Mouse (Mus musculus): Measurements from ENCODE around the gene Ddc.

The Ddc gene

DNA sequence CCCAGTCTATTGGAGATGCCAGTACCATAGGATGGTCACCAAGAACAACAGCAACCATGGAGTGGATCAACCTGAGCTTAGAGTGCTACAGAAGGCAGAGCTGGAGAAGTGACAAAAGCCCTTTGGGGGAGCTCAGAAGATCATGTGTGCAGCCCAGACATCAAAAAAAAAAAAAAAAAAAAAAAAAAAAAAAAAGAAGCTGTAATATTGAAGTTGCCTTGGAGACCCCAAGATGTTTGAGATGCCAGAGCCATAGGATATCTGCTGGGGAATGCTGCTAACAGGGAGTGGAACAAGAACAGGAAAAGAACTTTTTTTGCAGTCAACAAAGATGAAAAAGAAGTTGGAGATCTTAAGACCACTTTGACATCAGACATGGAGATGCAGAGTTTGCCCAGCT is 7.6 kb upstream of the Ddc start:
- DNase-seq (ENCODE audit: low spot score in 2 of 2): no peak

DNA sequence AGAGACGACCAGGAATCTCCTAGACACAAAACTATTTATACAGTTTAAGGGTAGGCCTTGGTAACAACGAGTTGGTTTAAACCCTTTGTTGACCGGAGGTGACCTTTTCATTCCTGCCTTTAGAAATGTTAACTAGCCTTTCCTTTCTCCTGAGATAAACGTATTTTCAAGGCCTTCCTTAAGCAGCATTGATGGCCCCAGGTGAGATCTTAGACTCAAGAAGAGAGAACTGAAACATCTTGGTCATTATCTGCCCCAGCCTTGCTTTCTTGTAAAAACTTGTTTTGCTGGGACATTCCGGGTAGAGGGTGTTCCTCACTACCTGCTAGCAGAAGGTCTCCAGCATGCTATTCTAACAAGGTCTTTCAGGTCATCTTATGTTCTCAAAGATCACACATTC is 7.1 kb upstream of the Ddc start:
- no peak for DNase-seq (ENCODE audit: low spot score in 2 of 2)

DNA sequence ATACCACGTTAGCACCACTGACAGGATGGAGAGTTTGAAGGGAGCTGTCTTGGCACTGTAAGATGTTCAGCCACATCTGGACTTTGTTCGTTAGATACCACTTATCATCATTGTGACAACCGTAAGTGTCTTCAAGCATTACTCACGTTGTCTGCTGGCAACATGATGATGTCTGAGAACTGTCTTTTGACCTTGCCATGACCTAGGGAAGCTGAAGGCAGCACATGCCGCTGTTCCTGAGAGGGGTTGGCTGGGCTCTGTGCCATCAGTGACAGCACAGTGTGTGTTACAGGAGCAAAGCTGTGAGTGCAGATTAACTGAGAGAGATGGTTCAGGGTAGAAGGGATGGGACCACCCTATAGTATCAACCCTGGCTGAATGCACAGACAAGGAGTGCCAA is 3.6 kb upstream of the Ddc start:
- no peak for DNase-seq (ENCODE audit: low spot score in 2 of 2)

DNA sequence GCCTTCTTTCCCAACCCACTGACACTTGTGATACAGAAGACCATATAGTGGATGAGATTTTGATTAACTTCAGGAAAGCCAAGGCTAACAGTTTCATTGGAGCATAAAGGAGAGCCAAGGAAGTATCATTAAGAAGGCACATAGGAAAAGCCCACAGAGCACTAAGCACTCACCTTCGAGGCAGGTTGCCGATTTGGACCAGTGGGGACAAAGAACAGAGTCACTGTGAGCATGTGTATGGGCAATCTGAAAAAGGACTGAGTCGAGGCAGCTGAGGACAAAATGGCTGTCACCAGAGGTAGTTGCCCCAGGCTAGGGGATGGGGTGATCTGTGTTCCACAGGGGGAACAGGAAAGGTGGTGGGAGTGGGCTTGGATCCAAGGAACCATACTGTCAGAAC is 552 bp upstream of the Ddc start:
- no peak for DNase-seq (ENCODE audit: low spot score in 2 of 2)

DNA sequence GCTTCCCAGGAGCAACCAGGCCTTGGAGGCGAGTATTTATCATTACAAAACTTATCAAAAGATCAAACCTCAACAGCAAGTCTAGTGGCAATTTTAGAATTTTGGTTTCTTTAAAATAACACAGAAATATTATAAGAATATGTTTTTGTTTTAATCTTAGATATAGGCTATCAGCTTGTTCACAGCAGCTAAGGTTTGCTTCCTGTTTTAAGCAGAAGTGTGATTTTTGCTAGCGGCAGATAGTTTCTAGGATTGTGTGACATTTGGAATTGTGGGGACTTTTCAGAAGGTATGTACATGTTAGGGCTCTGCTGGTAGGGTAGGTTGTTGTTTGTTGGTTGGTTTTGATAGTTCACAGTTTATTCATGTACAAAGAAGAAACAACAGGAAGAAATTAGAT is 2.5 kb downstream of the Ddc start:
- DNase-seq (ENCODE audit: low spot score in 2 of 2): no peak

DNA sequence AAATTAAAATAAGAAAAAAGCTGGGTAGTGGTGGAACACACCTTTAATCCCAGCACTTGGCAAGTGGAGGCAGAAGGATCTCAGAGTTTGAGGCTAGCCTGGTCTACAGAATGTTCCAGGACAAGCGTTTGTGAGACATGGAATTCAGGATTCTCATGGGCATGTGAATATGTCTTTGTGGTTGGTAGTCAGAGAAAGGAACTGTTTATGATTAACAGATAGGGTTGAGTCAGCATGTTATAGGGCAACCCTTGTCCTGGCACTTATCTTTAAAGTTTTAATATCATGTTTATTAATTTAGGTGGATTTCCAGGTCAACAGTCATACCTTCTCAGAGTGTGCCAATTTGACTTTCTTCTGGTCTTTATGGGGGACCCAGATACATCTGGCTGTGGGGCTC is 4.2 kb downstream of the Ddc start:
- no peak for DNase-seq (ENCODE audit: low spot score in 2 of 2)

DNA sequence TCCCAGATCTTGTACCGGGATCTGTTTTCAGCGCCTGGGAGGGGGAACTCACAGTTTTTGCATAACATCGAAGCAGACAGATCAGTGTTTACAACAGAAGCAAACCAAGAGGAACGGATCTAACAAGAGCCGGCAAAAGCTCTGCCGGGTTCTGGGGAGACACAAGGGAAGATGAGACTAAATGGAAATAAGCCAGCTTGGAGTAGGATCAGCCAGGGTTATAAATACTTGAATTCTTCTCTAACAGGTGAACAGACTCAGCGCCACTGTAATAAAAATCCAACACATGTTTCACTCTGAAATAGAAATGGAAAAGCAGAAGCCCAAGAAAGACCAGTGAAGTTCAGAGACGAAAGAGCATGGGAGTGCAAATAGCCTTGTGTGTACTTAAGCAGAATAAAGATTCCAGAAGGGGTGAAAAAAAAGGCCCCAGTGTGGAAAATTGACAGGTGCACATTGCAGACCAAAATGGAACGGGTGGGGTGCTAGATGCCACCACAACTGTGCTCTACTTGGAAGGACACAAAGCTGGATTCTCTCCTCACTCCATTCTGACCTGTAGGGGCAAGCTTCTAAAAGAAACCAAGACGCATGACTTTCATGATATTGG is 4.8 kb downstream of the Ddc start:
- no peak for DNase-seq (ENCODE audit: low spot score in 2 of 2)

DNA sequence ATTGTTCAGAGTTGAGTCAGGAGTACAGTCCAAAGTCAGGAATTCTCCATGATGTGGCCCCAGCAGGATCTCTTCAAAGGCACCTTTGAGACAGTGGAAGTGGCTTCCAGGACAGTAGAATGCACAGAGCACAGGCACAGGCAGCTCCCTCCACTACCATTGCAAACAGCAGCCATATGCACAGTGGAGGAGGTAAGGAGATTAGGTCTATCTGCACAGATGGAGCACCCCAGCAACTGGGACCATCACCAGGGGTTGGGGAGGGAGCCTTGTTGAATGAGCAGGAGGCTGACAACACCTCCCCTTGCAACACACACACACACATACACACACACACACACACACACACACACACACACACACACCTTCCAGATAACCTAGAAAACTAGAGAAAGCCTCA is 6.1 kb downstream of the Ddc start:
- no peak for DNase-seq (ENCODE audit: low spot score in 2 of 2)

DNA sequence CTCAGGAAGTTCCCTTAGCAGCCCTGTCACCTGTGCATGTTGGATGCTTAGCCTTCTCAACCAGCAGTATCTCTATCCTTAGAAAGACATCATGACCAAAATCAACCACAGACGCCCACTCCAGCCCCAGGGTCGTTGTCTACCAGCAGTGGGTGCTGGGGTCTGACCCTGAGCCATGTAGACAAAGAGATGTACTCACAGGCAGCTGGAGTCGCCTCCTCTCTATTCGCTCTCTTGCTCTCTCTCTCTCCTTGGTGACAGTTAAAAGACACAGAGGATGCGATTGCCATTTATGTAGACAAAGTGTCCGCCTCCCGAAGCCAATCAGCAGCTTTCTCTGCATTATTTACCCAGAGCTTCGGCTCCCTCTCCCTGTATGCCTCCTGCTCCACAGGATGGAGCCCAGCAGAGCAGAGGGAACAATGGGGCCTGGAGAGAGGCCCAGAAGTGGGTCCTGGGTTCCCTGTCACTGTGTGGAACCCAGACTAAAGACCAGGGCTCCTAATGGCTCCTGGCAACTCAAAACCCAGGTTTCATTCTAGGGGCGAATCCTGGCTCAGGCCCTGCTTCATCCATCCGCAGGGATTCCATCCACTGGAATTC is 7.7 kb downstream of the Ddc start:
- no peak for DNase-seq (ENCODE audit: low spot score in 2 of 2)

DNA sequence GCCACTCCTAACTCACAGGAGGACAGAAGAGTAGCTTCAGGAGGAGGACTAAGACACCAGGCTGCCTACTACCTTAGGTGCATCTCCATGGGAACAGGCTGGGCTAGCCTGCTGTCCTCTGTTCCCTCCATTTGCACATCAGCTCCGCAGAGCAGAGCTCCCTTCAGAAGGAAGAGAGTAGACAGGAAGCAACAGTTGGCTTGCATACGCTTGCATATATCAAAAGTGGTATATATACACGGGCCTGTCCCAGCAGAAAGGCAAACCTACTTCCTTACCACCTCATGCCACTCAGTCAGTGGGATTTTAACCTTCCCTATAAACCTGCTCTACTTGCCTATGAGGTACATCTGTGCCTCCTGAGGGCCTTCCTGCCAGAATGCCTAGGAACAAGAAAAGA is 9.2 kb downstream of the Ddc start:
- DNase-seq (ENCODE audit: low spot score in 2 of 2): no peak

DNA sequence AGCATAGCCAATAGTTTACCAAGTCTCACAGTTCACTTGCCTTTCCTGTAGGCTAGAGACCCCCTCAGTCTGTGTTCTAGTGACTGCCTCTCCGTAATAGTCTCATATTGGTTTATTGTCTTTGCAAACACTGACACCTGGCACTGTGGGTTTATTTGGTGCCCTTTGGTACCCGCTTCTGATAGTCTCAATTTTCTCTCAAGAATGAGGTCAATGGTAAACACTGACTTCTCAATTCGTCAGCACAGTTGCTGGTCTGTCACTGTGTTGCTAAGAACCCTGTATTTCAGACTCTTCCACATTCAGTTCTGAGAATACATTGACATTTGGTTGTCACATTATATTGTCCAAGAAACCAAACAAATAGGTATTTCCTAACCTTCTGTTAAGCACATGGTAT is 9.9 kb downstream of the Ddc start:
- DNase-seq (ENCODE audit: low spot score in 2 of 2): no peak

DNA sequence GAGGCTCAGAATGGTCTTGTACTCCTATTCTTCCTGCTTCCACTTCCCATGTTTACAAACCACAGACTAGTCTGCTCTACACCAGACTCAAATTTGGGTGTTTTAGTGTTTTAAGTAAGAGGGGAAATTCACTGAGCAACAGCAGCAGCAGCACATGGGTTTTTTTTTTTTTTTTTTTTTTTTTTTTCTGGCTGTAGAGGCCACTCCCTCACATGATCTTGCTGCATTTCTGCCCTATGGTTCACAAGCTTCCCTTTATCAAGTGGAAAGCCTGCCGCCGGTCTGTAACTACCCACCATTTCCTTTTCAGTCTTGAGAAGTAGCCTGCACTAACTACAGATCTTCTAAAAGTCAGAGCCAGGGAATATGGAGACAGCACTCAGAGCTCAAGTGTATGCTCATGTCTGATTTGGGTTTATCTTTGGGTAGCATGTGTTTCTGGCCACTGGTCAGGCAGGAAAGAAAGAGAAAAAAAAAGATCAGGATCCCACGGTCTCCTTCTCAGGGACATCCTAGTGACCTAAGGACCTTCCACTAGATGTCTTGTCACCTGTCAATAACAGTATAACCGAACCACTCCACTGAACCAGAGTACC is 11.4 kb downstream of the Ddc start:
- DNase-seq (ENCODE audit: low spot score in 2 of 2): no peak

DNA sequence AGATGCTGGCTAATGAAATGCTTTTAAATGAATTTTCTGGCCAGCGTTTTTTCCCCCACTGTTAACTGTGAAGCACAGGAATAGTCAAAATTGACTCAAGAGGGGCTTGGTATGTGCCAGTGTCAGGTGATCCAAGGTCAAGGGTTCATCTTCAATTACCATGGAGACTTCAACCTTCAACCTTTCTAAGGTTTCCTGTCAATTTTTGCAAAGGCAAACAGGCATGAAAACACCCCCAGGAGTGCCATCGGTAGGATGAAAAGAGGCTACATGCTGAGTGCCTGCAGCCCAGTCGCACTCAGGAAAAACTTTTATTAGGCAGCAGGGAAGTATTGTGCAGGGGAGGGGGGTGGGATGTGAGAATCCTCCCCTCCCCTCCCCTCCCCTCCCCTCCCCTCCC is 12.0 kb downstream of the Ddc start:
- no peak for DNase-seq (ENCODE audit: low spot score in 2 of 2)

DNA sequence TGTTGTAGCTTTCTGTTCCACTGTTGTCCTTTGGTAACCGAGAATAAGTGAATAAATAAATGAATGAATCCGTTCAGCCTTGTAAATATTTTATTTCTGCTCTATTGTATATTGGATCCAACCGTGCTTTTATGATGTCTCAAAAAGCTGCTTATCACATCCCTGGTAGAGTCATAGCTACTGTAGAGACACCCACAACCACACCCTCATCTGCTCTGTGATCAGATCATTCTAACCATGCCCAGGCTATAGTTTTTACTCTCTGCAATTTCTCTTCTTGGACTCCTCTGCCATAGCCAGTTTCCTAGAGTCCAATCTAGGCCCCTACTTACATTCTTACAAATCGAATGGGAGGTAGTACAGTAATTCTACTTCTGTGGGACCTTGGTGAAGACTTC is 12.7 kb downstream of the Ddc start:
- DNase-seq (ENCODE audit: low spot score in 2 of 2): no peak

DNA sequence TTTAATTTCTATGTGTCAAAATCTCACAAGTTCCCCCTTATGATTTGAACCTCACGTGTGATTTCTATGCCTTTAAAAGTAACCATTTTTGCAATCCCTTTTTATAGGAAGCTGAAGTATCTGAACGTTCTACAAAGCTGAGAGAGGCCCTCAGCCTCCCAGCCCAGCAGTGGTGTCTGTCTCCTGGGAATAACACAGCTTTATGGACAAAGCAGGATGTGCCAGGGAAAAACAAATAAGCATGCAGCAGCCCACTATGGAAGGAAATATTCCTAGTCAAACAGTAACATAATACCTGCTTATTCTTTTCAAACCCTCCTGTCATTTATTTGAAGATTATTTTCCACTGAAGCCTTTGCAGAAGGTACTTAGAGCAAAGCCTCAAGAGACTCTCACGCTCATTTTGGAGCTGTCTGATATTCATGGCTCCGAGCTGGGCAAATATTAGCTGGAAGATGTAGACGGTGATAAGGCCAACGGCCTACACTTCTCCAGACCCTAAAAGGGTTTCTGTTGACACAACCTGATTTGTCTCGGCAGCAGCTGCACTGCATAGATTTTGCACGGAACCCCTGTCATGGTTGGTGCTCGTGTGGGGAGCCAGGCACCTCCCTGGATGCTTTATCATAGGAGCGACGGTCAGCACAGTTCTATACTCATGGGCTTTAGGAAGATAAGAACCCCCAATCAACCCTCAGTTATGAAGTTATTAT is 13.3 kb downstream of the Ddc start:
- no peak for DNase-seq (ENCODE audit: low spot score in 2 of 2)

DNA sequence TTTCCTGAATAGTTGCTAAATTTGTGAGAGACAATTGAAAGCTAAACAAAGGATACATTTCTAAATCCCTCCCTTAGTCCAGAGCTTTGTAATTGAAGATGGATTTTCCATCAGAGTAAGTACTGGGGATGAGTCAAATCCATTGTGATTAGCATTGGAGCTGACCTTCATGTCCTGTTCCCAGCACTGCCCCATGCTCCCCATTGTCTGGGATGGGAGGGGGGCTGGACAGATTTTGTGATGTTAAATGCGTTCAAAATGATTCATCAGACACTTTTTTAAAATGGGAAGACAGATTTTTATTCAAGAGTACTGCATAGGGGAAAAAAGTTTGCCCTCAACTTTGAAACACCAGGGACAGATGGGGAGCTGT is 16.2 kb downstream of the Ddc start:
- no peak for DNase-seq (ENCODE audit: low spot score in 2 of 2)

DNA sequence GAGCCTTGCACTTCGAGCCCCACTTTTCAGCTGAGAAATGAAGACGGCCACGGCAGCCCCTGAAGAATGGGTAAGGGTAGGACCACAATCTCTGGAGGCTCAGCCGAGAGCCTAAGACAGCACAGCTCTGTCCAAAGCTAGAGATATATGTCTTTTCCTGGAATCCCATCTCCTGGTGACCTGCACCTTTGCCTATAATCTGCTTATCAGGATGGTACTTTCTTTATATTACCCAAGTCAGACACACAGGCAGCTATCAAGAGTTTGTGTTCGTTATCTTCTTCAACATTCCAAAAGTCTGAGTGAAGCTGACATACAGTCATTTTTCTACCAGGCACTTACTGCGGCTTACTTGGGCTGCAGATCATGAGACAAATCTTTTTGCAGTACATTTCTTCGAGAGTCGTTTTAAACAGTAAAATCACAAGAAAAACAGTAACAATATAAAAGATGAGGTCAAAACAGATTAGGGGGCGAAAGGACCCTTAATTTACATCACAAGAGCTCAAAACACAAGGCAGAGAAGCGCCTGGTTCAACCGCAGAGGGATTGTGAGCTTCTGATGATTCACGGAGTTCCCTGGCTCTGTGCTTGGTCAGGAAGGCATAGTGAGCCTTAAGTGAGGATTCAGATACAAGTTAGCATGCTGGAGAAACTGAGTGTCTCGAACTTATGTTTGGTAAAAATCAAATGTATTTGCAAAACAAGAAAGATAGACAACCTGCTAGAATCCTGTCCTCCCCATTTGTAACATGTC is 16.7 kb downstream of the Ddc start:
- DNase-seq (ENCODE audit: low spot score in 2 of 2): no peak

DNA sequence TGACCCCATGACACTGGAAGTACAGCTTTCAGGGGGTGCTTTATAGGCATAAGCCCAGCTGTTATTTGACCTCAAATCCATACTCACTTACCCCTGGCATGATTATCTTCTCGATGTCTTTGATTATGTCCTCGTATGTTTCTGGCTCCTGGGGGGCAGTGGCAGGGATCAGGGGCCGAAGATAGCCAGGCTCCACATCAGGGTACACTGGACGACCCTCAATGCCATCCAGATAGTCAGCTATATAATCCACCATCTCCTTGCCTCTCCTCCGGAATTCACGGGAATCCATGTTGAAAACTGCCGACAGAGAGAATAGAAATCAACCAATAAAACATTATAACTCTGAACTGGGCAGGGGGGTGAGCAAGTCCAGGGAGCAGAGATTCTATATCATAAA is 17.6 kb downstream of the Ddc start:
- no peak for DNase-seq (ENCODE audit: low spot score in 2 of 2)

DNA sequence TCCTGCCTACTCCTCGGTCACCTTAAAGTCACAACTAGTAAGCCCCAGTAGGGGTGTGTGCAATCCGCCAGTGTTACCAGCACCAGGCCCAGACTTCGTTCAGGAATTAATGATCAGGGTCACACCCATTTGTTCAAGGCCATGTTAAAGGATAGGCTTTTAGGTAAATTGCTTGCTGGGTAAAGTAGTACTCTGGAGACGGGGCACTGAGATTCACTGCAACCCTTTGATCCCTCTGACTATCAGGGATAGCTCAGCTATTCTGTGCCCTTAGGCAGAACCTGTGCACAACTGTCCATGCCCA is 18.3 kb downstream of the Ddc start:
- DNase-seq (ENCODE audit: low spot score in 2 of 2): no peak

DNA sequence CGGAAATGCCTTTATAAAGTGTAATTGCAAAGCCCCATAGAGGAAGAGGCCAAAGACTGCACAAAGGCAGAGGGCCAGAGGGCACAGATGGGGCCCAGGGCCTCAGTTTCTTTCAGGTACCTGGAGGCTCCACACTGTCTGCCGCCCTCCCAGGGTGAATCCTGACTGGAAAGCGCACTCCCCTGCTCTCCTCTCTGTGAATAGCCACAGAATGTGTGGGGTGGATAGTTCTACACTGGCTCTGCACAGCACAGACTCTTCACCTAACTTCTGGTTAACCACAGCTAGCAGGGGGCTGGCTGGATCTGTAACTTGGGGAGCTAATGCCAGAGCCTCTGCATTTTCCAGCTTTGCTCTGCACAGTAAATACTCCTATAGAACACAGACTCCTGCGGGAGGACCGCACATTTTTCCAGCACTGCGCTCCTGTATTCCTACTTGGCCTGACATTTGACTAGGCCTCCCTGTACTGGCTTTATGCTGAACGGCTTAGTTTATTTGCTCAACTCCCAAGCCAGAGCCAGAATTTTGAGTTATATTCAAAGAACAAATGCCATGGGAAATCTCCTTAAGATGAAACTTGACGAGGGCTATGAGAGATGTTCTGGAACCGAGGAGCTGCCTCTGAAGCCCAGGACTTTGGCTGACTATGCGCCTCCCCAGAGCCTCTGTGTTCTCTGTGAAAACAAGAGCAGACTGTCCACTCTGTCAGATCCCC is 18.8 kb downstream of the Ddc start:
- no peak for DNase-seq (ENCODE audit: low spot score in 2 of 2)

DNA sequence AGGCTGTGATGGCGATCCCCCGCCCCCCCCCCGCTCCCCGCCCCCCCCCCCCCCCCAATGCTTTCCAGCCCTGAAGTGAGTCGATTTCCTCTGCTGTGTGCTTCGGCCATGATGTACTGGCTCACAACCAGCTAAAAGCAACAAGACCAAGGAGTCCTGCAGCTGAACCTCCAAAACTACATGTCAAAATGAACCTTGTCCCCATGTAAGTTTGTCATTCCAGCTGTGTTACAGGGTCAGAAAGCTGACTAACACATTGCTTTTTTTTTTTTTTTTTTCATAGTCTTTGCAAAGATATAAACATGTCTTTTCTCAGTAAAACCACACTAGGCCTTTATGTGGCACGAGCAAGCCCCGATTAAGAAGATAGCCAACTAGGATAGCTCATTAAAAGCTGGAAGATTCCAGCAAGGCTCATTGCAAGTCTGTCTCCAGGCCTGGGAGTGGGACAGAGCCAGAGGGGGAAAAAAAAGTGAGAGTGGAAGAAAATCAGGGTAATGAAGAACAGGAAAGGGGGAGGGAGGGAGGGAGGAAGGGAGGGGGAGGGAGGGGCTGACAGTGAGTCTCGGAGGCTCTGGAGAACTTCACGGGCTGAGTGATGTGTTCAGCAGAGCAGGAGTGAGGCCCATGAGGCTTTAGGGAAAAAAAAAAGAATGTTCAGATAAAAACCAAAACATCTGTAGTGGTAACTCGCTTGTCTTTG is 19.5 kb downstream of the Ddc start:
- DNase-seq (ENCODE audit: low spot score in 2 of 2): no peak

DNA sequence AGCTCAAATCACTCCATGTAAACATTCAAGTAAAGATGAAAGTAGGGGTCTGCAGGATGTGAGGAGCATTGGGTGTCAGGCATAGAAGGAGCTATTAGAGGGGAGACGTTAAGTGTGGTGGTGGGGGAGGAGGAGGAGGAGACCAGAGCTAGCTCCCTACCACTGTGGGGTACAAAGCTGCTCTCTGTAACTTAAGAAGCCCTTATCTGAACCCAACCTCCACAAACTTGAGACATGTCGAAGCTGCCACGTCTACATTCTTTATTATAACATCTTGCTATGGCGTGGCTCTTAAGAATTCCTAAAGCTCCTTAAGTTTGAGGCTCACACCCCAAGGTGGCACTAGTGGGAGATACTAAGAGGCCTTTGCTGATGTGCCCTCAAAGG is 20.1 kb downstream of the Ddc start:
- DNase-seq (ENCODE audit: low spot score in 2 of 2): no peak

All from urinary bladder, postnatal 4 days (tissue).